Mouse (Mus musculus): ENCODE results near the gene 8030411F24Rik. TPM values are rescaled to one million over a fixed set of nuclear protein-coding genes. Genes with fewer than 3 reads are reported as not detected.
"Not testable (repeated sequence)": the region's sequence is repeated elsewhere in the genome, so short reads cannot be mapped to it uniquely, and the experiment has no call there.

Gene 8030411F24Rik
- total RNA-seq (2022): not detected

GRCm38 (mm10) chr2:148781709-148782108, at the start of gene 8030411F24Rik:
Gene 8030411F24Rik (plus strand): TSS chr2:148782009.
- DNase-seq (ENCODE audit: low spot score): no peak

- DNase-seq (ENCODE audit: low spot score): peak; percentile 95
Measured at GRCm38 (mm10) chr2:148732327-148733000, 49.3 kb upstream of the 8030411F24Rik start, which contains the start of gene Napb. Gene Napb (minus strand): TSS chr2:148732467.

DNA sequence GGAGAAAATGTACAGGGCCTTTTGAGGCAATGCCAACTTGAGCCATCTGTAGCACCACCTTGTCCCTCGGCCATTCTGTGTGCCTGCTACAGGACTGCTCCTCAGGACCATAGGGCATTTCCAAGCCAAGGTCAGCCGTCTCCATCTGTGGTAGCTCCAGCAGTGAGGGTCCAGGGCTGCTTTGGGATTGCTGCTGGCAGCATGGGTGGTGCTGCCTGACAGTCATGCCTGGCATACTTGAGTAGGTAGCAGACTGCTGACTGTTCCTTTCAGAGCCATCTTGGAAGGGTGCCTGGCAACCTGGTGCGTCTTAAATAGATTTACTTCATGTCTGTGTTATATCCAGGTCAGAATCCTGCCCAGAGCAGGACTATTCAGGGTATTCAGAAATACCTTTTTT, 38.8 kb upstream of the 8030411F24Rik start:
- DNase-seq (ENCODE audit: low spot score): no peak

DNA sequence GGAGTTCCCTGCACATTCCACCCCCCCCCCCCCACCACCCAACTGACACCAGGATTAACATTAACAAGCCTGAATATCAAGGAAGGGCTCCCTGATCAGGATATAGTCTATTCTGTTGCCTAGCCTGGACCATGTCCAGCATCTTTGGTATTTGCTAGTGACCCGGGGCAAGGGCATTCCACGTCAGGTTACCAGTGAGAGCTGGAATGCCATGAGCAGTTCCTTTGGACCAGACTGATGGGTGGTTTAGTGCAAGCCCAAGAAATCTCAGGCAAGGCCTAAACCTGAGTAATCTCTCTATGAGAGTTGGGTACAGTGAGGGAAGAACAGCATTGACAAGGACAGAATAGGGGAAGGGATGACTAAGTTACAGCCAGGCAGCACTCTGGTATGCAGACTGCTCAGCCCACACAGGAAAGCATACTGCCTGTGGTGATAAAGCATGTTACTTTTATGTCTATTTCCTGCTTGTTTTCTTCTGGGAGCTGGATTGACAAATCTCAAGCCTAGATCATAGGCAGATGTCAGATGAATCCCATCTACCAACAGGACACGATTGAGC, 37.9 kb upstream of the 8030411F24Rik start:
- no peak for DNase-seq (ENCODE audit: low spot score)

DNA sequence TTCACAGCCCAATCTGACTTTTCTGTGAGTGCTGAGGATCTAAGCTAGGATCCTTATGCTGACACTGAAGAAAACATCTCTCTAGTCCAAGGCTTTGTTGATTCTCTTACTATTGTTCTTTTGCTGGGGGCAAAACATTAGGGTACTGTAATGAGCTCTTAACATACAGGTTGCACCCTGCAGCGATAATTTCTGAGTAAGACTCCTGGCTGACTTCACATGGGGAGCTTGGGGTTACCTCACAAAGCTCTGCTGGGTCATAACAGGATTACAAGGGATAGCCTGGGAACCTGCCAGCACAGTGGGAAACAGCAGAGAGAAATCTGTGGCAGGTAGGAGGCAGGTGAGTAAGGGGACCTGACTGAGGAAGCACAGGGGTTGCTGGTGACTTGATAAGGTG, 31.8 kb upstream of the 8030411F24Rik start, which contains the start of gene Cstl1:
TSS of gene Cstl1 (plus strand) at position 301 of the 400 bp plus-strand sequence.
- DNase-seq (ENCODE audit: low spot score): no peak

- DNase-seq (ENCODE audit: low spot score): peak; percentile 72
Measured at GRCm38 (mm10) chr2:148751893-148752813, 29.7 kb upstream of the 8030411F24Rik start.

DNA sequence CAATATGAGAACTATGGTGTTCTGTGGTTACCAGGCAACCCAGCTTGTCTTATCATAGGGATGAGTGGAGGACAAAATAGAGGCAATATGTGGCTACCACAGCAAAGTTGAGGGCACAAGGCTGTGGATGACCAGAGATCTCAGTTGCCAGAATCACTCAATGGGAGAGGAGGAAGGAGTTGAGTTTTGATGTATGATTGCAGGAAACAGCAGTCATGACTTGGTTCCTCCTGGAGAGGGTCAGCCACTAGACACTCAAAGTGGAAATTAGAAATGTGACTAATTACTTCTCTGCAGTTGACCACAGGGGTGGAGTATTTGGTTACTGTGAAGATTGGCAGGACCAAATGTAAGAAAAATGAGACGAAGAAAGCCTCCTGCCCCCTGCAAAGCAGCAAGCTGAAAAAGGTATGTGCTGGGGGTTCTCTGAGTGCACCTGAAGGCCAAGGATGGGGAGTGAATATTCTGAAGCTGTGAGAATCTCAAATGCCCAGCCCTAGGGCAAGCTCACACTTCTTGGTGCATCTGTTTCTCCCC, 27.4 kb upstream of the 8030411F24Rik start:
- DNase-seq (ENCODE audit: low spot score): no peak

- DNase-seq (ENCODE audit: low spot score): no peak
Measured at GRCm38 (mm10) chr2:148763648-148764388, 18.0 kb upstream of the 8030411F24Rik start.

GRCm38 (mm10) chr2:148771397-148771796, 10.4 kb upstream of the 8030411F24Rik start, which contains the start of gene Cst11:
Gene Cst11 (minus strand): TSS chr2:148771497.
- DNase-seq (ENCODE audit: low spot score): not testable (repeated sequence)

DNA sequence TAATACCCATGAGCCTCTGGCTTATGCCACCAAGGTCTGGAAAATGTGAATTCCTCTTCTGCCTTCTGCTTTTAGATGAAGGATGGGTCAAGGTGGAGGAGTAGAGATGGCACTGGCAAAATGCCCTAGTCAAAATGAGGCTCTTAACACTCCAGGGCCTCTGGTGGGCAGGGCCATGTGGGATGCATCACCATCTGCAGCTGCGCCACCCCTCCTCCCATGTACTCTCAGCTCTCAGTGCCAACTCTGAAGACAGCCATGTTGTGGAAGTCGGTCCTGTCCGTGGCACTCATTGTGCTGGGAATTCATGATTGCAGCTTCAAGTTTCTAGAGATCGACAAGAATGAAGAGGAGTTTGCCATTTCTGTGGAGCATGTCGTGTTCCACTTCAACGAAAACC, 7.3 kb downstream of the 8030411F24Rik start, which contains the start of gene Cst12:
TSS of gene Cst12 (plus strand) at position 220 of the 400 bp plus-strand sequence.
- no peak for DNase-seq (ENCODE audit: low spot score)

DNA sequence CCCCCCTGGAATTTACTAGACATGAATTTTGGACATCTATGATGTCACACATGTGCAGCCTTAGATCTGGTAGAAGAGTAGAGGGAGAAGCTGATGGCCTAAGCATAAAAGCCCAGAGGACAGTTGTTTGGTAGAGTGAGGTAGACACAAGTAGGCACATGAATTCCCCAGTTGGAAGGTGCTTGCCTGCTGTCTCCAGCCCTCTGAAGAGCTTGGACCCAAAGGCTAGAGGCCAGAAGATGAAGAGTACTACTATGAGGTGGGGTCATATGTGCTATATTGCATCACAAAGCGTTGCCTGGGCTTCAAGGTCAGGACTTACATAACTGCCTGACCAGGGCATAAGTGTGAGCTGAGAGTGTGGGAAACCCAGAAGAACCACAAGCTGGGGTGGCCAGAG, 16.7 kb downstream of the 8030411F24Rik start, which contains the start of gene Cst8:
TSS of gene Cst8 (plus strand) at position 301 of the 400 bp plus-strand sequence.
- DNase-seq (ENCODE audit: low spot score): no peak

- no peak for DNase-seq (ENCODE audit: low spot score)
Measured at GRCm38 (mm10) chr2:148801491-148801921, 19.7 kb downstream of the 8030411F24Rik start.

GRCm38 (mm10) chr2:148806696-148807095, 24.9 kb downstream of the 8030411F24Rik start:
- DNase-seq (ENCODE audit: low spot score): no peak

DNA sequence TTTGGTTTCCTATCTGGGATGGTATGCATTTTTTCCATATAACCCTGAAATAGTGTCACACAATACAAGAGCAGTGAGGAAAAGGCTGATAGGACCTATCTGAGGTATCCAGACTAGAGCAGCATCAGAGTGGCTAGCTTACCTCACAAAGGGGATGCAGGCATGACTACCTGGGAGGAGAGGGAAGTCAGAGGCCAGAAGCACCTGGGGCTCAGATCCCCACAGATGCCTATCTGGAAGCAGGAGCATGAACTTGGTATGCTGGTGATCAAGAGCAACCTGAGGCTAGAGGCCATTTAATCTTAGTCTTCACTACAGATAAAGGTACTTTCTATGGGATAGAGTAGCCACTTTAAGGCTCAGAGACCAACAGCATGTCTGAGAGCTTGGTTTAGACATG, 38.1 kb downstream of the 8030411F24Rik start, which contains the start of gene Cst13:
TSS of gene Cst13 (plus strand) at position 173 of the 400 bp plus-strand sequence.
- no peak for DNase-seq (ENCODE audit: low spot score)

GRCm38 (mm10) chr2:148825986-148826385, 44.2 kb downstream of the 8030411F24Rik start:
- DNase-seq (ENCODE audit: low spot score): no peak

DNA sequence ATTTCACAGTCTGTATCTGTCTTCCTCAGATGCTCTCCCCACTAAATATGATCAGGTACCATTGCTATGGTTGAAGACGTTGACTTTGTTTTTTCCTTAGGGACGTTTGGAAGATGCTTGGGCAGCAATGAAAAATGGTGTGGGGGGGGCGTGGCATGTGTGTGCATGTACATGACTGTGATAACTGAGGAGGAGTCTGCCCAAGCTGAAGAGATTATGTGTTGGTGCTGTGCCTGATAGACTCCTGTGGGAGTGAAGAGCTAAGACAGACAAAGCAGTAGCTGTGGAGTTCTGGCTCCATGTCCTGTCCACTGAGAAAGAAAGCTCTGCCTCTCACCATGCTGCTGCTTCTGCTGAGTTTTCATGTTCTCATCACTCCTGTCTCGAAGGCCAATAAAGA, 53.1 kb downstream of the 8030411F24Rik start, which contains the start of gene Cst9:
TSS of gene Cst9 (plus strand) at position 236 of the 400 bp plus-strand sequence.
- no peak for DNase-seq (ENCODE audit: low spot score)
